Mouse (Mus musculus) CH12.LX (cell line): ENCODE measurements at regions not wholly inside any gene's neighbourhood (a gene's known extent, or its start where the extent isn't known, plus 50 kb on each side); places are given as distances from the start of the nearest gene placed in this dataset.

ENCODE experiments used
- DNase-seq: peaks from one replicate; pipeline ENCODE4 v3.0.0-alpha.2; 2013; ENCODE audit errors: extremely low read depth
- H3K27ac ChIP-seq: 2 replicates; pipeline ENCODE4 v1.5.1; 2012; ENCODE audit warnings: low read depth, mild to moderate bottlenecking, control low read depth, moderate library complexity; ENCODE audit not compliant: insufficient read depth
- H3K27me3 ChIP-seq: replicated peaks from 2 replicates; pipeline ENCODE3; 2012; ENCODE audit warnings: inconsistent platforms
- H3K36me3 ChIP-seq, 2 experiments: replicated peaks in 1 of 2; 2 replicates each; pipeline versions ENCODE3 to v1.6.1; 2012; ENCODE audit warnings: inconsistent platforms in 1 of 2, low read length in 1 of 2, mild to moderate bottlenecking in 1 of 2, mixed read lengths in 1 of 2, moderate library complexity in 1 of 2; ENCODE audit not compliant: control insufficient read depth in 1 of 2, insufficient read depth in 1 of 2
- H3K4me1 ChIP-seq, 2 experiments: 2 replicates each; pipeline ENCODE4 v1.6.1; 2012; ENCODE audit warnings: inconsistent platforms in 1 of 2, moderate library complexity in 1 of 2; ENCODE audit not compliant: insufficient read depth in 2 of 2, control insufficient read depth in 1 of 2
- H3K4me2 ChIP-seq: 2 replicates; pipeline ENCODE4 v1.6.1; 2012; ENCODE audit warnings: low read depth, mild to moderate bottlenecking, control low read depth; ENCODE audit not compliant: poor library complexity, insufficient read depth, severe bottlenecking
- H3K4me3 ChIP-seq, 3 experiments: fragments of 150-350 bp in 1 of 3; sonication (generic) in 1 of 3; replicated peaks in 1 of 3; 2 replicates each; pipeline versions ENCODE3 to v1.5.1; 2011 to 2012; ENCODE audit warnings: low read depth in 2 of 3, low read length in 2 of 3, mild to moderate bottlenecking in 2 of 3, moderate library complexity in 2 of 3, control low read depth in 1 of 3, improper control_type of control experiment in 1 of 3, inconsistent platforms in 1 of 3, mixed read lengths in 1 of 3; ENCODE audit not compliant: poor library complexity in 1 of 3
- H3K79me2 ChIP-seq: replicated peaks from 2 replicates; pipeline ENCODE4 v1.6.1; 2012; ENCODE audit warnings: mild to moderate bottlenecking, moderate library complexity; ENCODE audit not compliant: control insufficient read depth, poor library complexity, insufficient read depth, severe bottlenecking; ENCODE audit errors: extremely low read depth
- H3K9ac ChIP-seq: 2 replicates; pipeline ENCODE4 v1.6.1; 2012; ENCODE audit warnings: low read depth, mild to moderate bottlenecking, control low read depth, moderate library complexity; ENCODE audit not compliant: insufficient read depth
- H3K9me3 ChIP-seq: replicated peaks from 2 replicates; pipeline ENCODE3; 2012; ENCODE audit warnings: low read length, inconsistent platforms, mixed read lengths
- BHLHE40 ChIP-seq: IDR thresholded peaks from 2 replicates; pipeline ENCODE4 v1.6.1; 2011; ENCODE audit warnings: mild to moderate bottlenecking, low read depth, low read length, improper control_type of control experiment
- CHD2 ChIP-seq: IDR thresholded peaks from 2 replicates; pipeline ENCODE4 v1.6.1; 2011; ENCODE audit warnings: low read length, improper control_type of control experiment
- CTCF ChIP-seq, 2 experiments: IDR thresholded peaks in 1 of 2; conservative IDR thresholded peaks in 1 of 2; 2 replicates each; pipeline ENCODE4 v1.5.1; 2011 to 2012; ENCODE audit warnings: low read depth in 2 of 2, low read length in 2 of 2, improper control_type of control experiment in 1 of 2, inconsistent platforms in 1 of 2, mild to moderate bottlenecking in 1 of 2, moderate library complexity in 1 of 2
- E2F4 ChIP-seq: IDR thresholded peaks from 2 replicates; pipeline ENCODE4 v1.6.1; 2011; ENCODE audit warnings: low read depth, low read length, improper control_type of control experiment; ENCODE audit not compliant: insufficient replicate concordance
- EP300 ChIP-seq: IDR thresholded peaks from 2 replicates; pipeline ENCODE4 v1.6.1; 2011; ENCODE audit warnings: low read length, improper control_type of control experiment
- ETS1 ChIP-seq: conservative IDR thresholded peaks from 2 replicates; pipeline ENCODE4 v1.6.1; 2012; ENCODE audit warnings: low read depth, mild to moderate bottlenecking, inconsistent platforms, low read length, improper control_type of control experiment, moderate library complexity
- GABPA ChIP-seq: IDR thresholded peaks from 2 replicates; pipeline ENCODE4 v1.6.1; 2012; ENCODE audit warnings: low read depth, low read length, improper control_type of control experiment, inconsistent platforms; ENCODE audit not compliant: insufficient replicate concordance
- HCFC1 ChIP-seq: IDR thresholded peaks from 2 replicates; pipeline ENCODE4 v1.6.1; 2012; ENCODE audit warnings: low read depth, mild to moderate bottlenecking, inconsistent platforms, low read length, improper control_type of control experiment
- IRF4 ChIP-seq: IDR thresholded peaks from 2 replicates; pipeline ENCODE4 v1.6.1; 2014; ENCODE audit warnings: low read depth, mild to moderate bottlenecking, inconsistent platforms, low read length, improper control_type of control experiment
- MAFK ChIP-seq: IDR thresholded peaks from 2 replicates; pipeline ENCODE4 v1.6.1; 2011; ENCODE audit warnings: low read length, improper control_type of control experiment; ENCODE audit not compliant: insufficient replicate concordance
- MAX ChIP-seq: IDR thresholded peaks from 2 replicates; pipeline ENCODE4 v1.6.1; 2011; ENCODE audit warnings: low read length, improper control_type of control experiment
- MAZ ChIP-seq: IDR thresholded peaks from 2 replicates; pipeline ENCODE4 v1.6.1; 2012; ENCODE audit warnings: low read depth, mild to moderate bottlenecking, inconsistent platforms, low read length, improper control_type of control experiment, moderate library complexity
- MEF2A ChIP-seq: IDR thresholded peaks from 2 replicates; pipeline ENCODE4 v1.6.1; 2014; ENCODE audit warnings: low read depth, mild to moderate bottlenecking, inconsistent platforms, low read length, improper control_type of control experiment, borderline replicate concordance
- NELFE ChIP-seq: IDR thresholded peaks from 2 replicates; pipeline ENCODE4 v1.6.1; 2011; ENCODE audit warnings: low read depth, low read length, improper control_type of control experiment
- RAD21 ChIP-seq: IDR thresholded peaks from 2 replicates; pipeline ENCODE4 v1.6.1; 2011; ENCODE audit warnings: low read depth, mild to moderate bottlenecking, low read length, improper control_type of control experiment, moderate library complexity
- SIN3A ChIP-seq: IDR thresholded peaks from 2 replicates; pipeline ENCODE4 v1.6.1; 2012; ENCODE audit warnings: low read length, improper control_type of control experiment, inconsistent platforms
- SMC3 ChIP-seq: IDR thresholded peaks from 2 replicates; pipeline ENCODE4 v1.6.1; 2011; ENCODE audit warnings: low read depth, low read length, improper control_type of control experiment
- TCF12 ChIP-seq: IDR thresholded peaks from 2 replicates; pipeline ENCODE4 v1.6.1; 2014; ENCODE audit warnings: low read depth, mild to moderate bottlenecking, inconsistent platforms, low read length, improper control_type of control experiment
- UBTF ChIP-seq: IDR thresholded peaks from 2 replicates; pipeline ENCODE4 v1.6.1; 2012; ENCODE audit warnings: low read depth, mild to moderate bottlenecking, inconsistent platforms, low read length, improper control_type of control experiment, moderate library complexity
- USF2 ChIP-seq: conservative IDR thresholded peaks from 2 replicates; pipeline ENCODE4 v1.6.1; 2011; ENCODE audit warnings: low read depth, low read length, improper control_type of control experiment
- ZNF384 ChIP-seq: IDR thresholded peaks from 2 replicates; pipeline ENCODE4 v1.6.1; 2012; ENCODE audit warnings: low read depth, low read length, improper control_type of control experiment, inconsistent platforms
- dilution Hi-C: fragments of 300-500 bp; cut with MboI; formaldehyde crosslinking; loops from 2 replicates; pipeline ENCODE4 v1.14.3; 2020; ENCODE audit warnings: low sequenced_read_pairs; ENCODE audit not compliant: extremely low pct_unique_long_range_greater_than_20kb, extremely low pct_ligation_motif_present
- in situ Hi-C: fragments of 300-500 bp; cut with MboI; formaldehyde crosslinking; loops from 3 replicates; pipeline ENCODE4 v1.14.3; 2019; ENCODE audit warnings: low sequenced_read_pairs, low pct_ligation_motif_present, low pct_unique_long_range_greater_than_20kb, mixed read lengths

DNA sequence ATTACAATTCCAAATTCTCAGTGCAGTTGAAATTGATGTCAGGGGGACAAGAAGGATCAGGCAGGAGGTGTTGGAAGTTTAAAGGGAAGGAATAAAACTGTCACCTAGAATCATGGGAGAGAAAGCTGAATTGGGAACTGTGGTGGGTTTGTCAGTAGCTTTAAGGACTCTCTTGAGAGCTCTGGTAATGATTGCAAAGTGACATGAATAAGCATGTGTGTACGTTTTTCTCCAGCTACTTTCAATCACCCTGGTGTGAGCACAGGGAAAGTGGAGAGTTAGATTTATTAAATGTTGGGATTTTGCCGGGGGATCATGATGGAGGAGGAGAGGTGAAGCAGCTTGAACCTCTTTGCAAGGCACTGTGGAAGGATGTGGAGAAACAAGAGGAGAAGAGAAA lies 453.7 kb upstream of the Adgra3 start:
- Histone ChIP-seq H3K79me2 (no peaks in the 10 kb centered on the region), H3K9me3 (no peaks in the 10 kb centered on the region), H3K27me3 (no peaks in the 10 kb centered on the region), H3K4me1 (peaks cover 0 to 43% of the 10 kb centered on the region in 2 experiments; a peak in 2 of 4 replicates), H3K27ac (no peak overlapping the region), H3K4me3 (no peak overlapping the region), H3K36me3 (no peaks in the 10 kb centered on the region), H3K4me2 (no peak overlapping the region), H3K9ac (no peak overlapping the region)
- no peak for TF ChIP-seq IRF4
- no peak for TF ChIP-seq USF2
- TF ChIP-seq NELFE, result no peak
- no peak for TF ChIP-seq CHD2
- no peak for TF ChIP-seq MAZ
- TF ChIP-seq SMC3, result no peak
- no peak for TF ChIP-seq GABPA
- no peak for TF ChIP-seq MAFK
- TF ChIP-seq UBTF, result no peak
- no peak for TF ChIP-seq MEF2A
- no peak for TF ChIP-seq HCFC1
- TF ChIP-seq RAD21, result no peak
- TF ChIP-seq E2F4, result no peak
- TF ChIP-seq ETS1, result no peak
- DNase-seq, result no peak
- in situ Hi-C loops, result no loop called here
- dilution Hi-C loops, result no loop called here

DNA sequence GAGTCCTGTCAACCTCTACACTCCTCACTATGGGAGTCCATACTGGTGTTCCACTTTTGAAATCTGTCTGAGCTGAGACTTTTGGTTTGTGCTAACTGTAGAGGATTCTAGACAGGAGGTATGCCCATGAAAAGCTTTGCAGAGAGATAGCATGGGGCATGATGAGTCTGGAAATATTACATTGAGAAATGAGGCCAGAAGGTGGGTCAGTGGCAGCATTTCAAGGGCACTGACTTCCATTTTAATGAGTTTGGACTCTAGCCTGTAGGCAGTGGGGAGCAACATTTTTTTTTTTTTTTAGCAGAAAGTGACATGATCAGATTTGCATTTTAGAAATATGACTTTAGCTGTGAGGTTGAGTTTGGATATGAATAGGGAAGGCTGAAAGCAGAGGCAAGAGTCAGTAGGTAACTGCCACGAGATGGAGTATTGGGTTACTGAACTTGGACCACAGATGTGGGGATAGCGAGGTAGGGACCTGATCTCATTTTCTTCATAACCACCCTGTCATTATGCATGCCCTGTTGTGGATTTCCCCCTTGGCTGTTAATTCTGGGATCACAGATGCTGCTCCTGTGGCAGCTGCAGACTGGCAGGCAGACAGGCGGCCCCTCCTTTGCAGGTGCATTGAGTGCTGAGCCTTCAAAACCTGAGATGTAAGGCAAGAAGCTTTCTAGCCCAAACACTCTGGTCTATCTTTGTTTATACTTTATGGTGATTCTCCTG lies 451.1 kb upstream of the Adgra3 start:
- dilution Hi-C loops, result no loop called here

More for the DNA sequence above, 451.1 kb upstream of the Adgra3 start:
- no peak overlapping the region for H3K4me3 ChIP-seq
- H3K27me3 ChIP-seq, result no peaks in the 10 kb centered on the region
- TF ChIP-seq ETS1 (no peak; the same call in 1 of the 2 replicates), MAX (no peak), USF2 (no peak), ZNF384 (peak; percentile 59; the same call in 1 of the 2 replicates), IRF4 (no peak), EP300 (peak; percentile 58), CTCF (conservative IDR thresholded peaks at IDR 0.05 in 1 of 2, IDR thresholded peaks at IDR 0.05 in 1 of 2; ENCODE audit: low read depth in 2 of 2, low read length in 2 of 2) (peak in 1 of 2 experiments; percentile 16; a peak in 1 of 4 replicates), BHLHE40 (no peak), TCF12 (peak; percentile 77; the same call in 1 of the 2 replicates), RAD21 (peak; percentile 19), SIN3A (no peak), MEF2A (no peak), SMC3 (peak; percentile 19)
- H3K27ac ChIP-seq, result no peak overlapping the region
- in situ Hi-C loops, result no loop called here
- DNase-seq, result peak; percentile 73
- peaks cover 0 to 49% of the 10 kb centered on the region in 2 experiments; a peak in 2 of 4 replicates for H3K4me1 ChIP-seq
- H3K79me2 ChIP-seq, result no peaks in the 10 kb centered on the region
- H3K4me2 ChIP-seq, result peak overlapping the region; percentile 21; the same call in 1 of the 2 replicates
- no peak overlapping the region for H3K9ac ChIP-seq
- H3K9me3 ChIP-seq, result no peaks in the 10 kb centered on the region
- H3K36me3 ChIP-seq, result no peaks in the 10 kb centered on the region
